Comparison of ENCODE assay signal across 17 mouse cellular contexts in genomic region chr9:35307461-35307860, GRCm38 (mm10). TPM values are rescaled to one million over a fixed set of nuclear protein-coding genes. Genes with fewer than 3 reads are reported as not detected.
DNase-seq lines count a peak whose midpoint lies in the region; ATAC-seq and TF ChIP-seq lines count a peak whose summit lies in the region.
"Had no signal": no experiment of that assay in that cellular context is flagged by ENCODE, and none has a peak within 500 bp of the region (broad histone marks: within the 10 kb centered on the region; RNA-seq: fewer than 3 reads in every experiment).

No protein-coding gene starts in this region.

- DNase-seq in limb, embryonic 11.5 days (ENCODE audit: low spot score) = peak; percentile 38
- DNase-seq in limb, embryonic 10.5 days (ENCODE audit: low spot score) = no peak
- peak; percentile 62 to 85 for DNase-seq in cerebellum, adult 2 months
- peak; percentile 89 for DNase-seq in fibroblast of lung, adult 2 months (ENCODE audit: low read depth)
- DNase-seq in heart, postnatal 4 days = no peak
- no peak for DNase-seq in right cerebral cortex, postnatal 14 days
- DNase-seq: adrenal gland, postnatal 14 days; gastrocnemius, postnatal 25 days; liver; thymus, postnatal 4 days had no signal

- no peak for ATAC-seq in limb, embryonic 11.5 days (ENCODE audit: insufficient number of reproducible peaks, low FRiP score, low TSS enrichment, low read depth)
- no peak for ATAC-seq in limb, embryonic 15.5 days (ENCODE audit: insufficient number of reproducible peaks, low FRiP score, low TSS enrichment, low read depth)

- H3K27ac ChIP-seq in limb, embryonic 11.5 days (replicated peaks; ENCODE audit: low read depth, low read length) = no peak overlapping the region
- H3K27ac ChIP-seq in limb, embryonic 10.5 days = no peak overlapping the region
- no peak overlapping the region for H3K27ac ChIP-seq in cerebellum, adult 2 months (ENCODE audit: insufficient read depth, low read length)
- H3K27ac ChIP-seq in limb, embryonic 15.5 days = peak overlapping the region; percentile 39
- H3K27ac ChIP-seq: forebrain, embryonic 12.5 days; kidney, postnatal 0 days; lung, embryonic 15.5 days; midbrain, embryonic 12.5 days; neural tube, embryonic 12.5 days had no signal

- no peak overlapping the region for H3K4me3 ChIP-seq in limb, embryonic 11.5 days (ENCODE audit: low read depth, low read length)
- no peak overlapping the region for H3K4me3 ChIP-seq in limb, embryonic 10.5 days
- no peak overlapping the region for H3K4me3 ChIP-seq in cerebellum, adult 2 months (replicated peaks; ENCODE audit: insufficient read depth, low read depth, low read length)
- no peak overlapping the region for H3K4me3 ChIP-seq in limb, embryonic 15.5 days
- H3K4me3 ChIP-seq: forebrain, embryonic 12.5 days; lung, embryonic 15.5 days; midbrain, embryonic 12.5 days; neural tube, embryonic 12.5 days had no signal

- H3K27me3 ChIP-seq in limb, embryonic 11.5 days (ENCODE audit: control insufficient read depth, insufficient read depth, low read length) = no peaks in the 10 kb centered on the region
- 0 out of 2 replicates have a peak, but pooled peaks cover 5% of the 10 kb centered on the region for H3K27me3 ChIP-seq in limb, embryonic 10.5 days (ENCODE audit: low read depth, poor library complexity, severe bottlenecking)
- no peaks in the 10 kb centered on the region for H3K27me3 ChIP-seq in cerebellum, adult 2 months (ENCODE audit: control insufficient read depth, insufficient read depth, low read length)
- no peaks in the 10 kb centered on the region for H3K27me3 ChIP-seq in limb, embryonic 15.5 days
- H3K27me3 ChIP-seq: CH12.LX; lung, embryonic 15.5 days; midbrain, embryonic 12.5 days; neural tube, embryonic 12.5 days had no signal

- H3K36me3 ChIP-seq in limb, embryonic 11.5 days (ENCODE audit: control insufficient read depth, insufficient read depth, low read length) = no peaks in the 10 kb centered on the region
- H3K36me3 ChIP-seq in limb, embryonic 10.5 days = no peaks in the 10 kb centered on the region
- no peaks in the 10 kb centered on the region for H3K36me3 ChIP-seq in limb, embryonic 15.5 days
- H3K36me3 ChIP-seq: forebrain, embryonic 12.5 days; lung, embryonic 15.5 days; midbrain, embryonic 12.5 days; neural tube, embryonic 12.5 days had no signal

- H3K9ac ChIP-seq in limb, embryonic 11.5 days (ENCODE audit: low read length) = no peak overlapping the region
- no peak overlapping the region for H3K9ac ChIP-seq in limb, embryonic 15.5 days
- H3K9ac ChIP-seq: forebrain, embryonic 12.5 days; lung, embryonic 15.5 days; midbrain, embryonic 12.5 days; neural tube, embryonic 12.5 days had no signal

- TF ChIP-seq POLR2A in cerebellum, adult 2 months (IDR thresholded peaks at IDR 0.05; ENCODE audit: borderline replicate concordance, insufficient read depth, low read length) = no peak

- no peaks in the 10 kb centered on the region; the same call in 1 of the 2 replicates for H3K4me1 ChIP-seq in limb, embryonic 11.5 days (ENCODE audit: control insufficient read depth, insufficient read depth, low read length)
- peaks cover 22% of the 10 kb centered on the region for H3K4me1 ChIP-seq in limb, embryonic 10.5 days
- H3K4me1 ChIP-seq in cerebellum, adult 2 months (ENCODE audit: control insufficient read depth, insufficient read depth, low read length) = peaks cover 7% of the 10 kb centered on the region; the same call in 1 of the 2 replicates
- H3K4me1 ChIP-seq in limb, embryonic 15.5 days = peaks cover 30% of the 10 kb centered on the region
- H3K4me1 ChIP-seq: forebrain, embryonic 12.5 days; lung, embryonic 15.5 days; midbrain, embryonic 12.5 days; neural tube, embryonic 12.5 days had no signal

- WGBS in limb, embryonic 11.5 days = 31% methylated on average over 7 of the region's 7 CpGs
- WGBS in limb, embryonic 10.5 days = 47% methylated on average over 7 of the region's 7 CpGs
- WGBS in cerebellum, adult 2 months = 12% methylated on average over 7 of the region's 7 CpGs
- WGBS in limb, embryonic 15.5 days = 24% methylated on average over 7 of the region's 7 CpGs

- H3K9me3 ChIP-seq in limb, embryonic 11.5 days (ENCODE audit: control insufficient read depth, low read length) = no peaks in the 10 kb centered on the region
- H3K9me3 ChIP-seq in limb, embryonic 10.5 days (replicated peaks) = no peaks in the 10 kb centered on the region
- H3K9me3 ChIP-seq in limb, embryonic 15.5 days = no peaks in the 10 kb centered on the region
- H3K9me3 ChIP-seq: forebrain, embryonic 12.5 days; lung, embryonic 15.5 days; midbrain, embryonic 12.5 days; neural tube, embryonic 12.5 days had no signal

- H3K4me2 ChIP-seq in limb, embryonic 11.5 days (ENCODE audit: low read depth, severe bottlenecking) = no peak overlapping the region
- no peak overlapping the region for H3K4me2 ChIP-seq in limb, embryonic 15.5 days
- H3K4me2 ChIP-seq: forebrain, embryonic 12.5 days; lung, embryonic 15.5 days; midbrain, embryonic 12.5 days; neural tube, embryonic 12.5 days had no signal

- no peak for TF ChIP-seq CTCF in cerebellum, adult 2 months (IDR thresholded peaks at IDR 0.05; ENCODE audit: borderline replicate concordance, insufficient read depth, low read depth, low read length)

RNA-seq across cellular contexts. Expression of gene Rpusd4, which starts 39.8 kb away (rescaled TPM):
- polyA plus RNA-seq in limb, embryonic 11.5 days (2014; fragmentation: Nextera tagmentation; extraction: Ambion mirVana) = 37.4 and 38.5 TPM in 2 replicates
- 35.6 and 36.8 TPM in 2 replicates for polyA plus RNA-seq in limb, embryonic 10.5 days (2016; fragmentation: Nextera tagmentation; extraction: Ambion mirVana)
- 11.2 and 11.7 TPM in 2 replicates for polyA plus RNA-seq in cerebellum, adult 2 months (2012; rRNA removed)
- 24.1 and 26.0 TPM in 2 replicates for polyA plus RNA-seq in limb, embryonic 15.5 days (2015; fragmentation: Nextera tagmentation; extraction: Ambion mirVana)
- 1 to 10 TPM; 9.6 to 9.9 TPM for total RNA-seq in heart, postnatal 4 days (2021)

RNA-seq across cellular contexts. Expression of gene Fam118b, which starts 39.9 kb away (rescaled TPM):
- polyA plus RNA-seq in limb, embryonic 11.5 days (2014; fragmentation: Nextera tagmentation; extraction: Ambion mirVana) = 63.0 and 64.9 TPM in 2 replicates
- polyA plus RNA-seq in limb, embryonic 10.5 days (2016; fragmentation: Nextera tagmentation; extraction: Ambion mirVana) = 62.6 and 66.7 TPM in 2 replicates
- 23.3 and 23.4 TPM in 2 replicates for polyA plus RNA-seq in cerebellum, adult 2 months (2012; rRNA removed)
- 38.5 and 38.9 TPM in 2 replicates for polyA plus RNA-seq in limb, embryonic 15.5 days (2015; fragmentation: Nextera tagmentation; extraction: Ambion mirVana)
- 10 to 100 TPM; 16.6 to 18.0 TPM for total RNA-seq in heart, postnatal 4 days (2021)

Comparison
In these comparisons a context has a peak if more than half of its experiments do, and no peak if none do; other contexts are left out.
1. DNase-seq: peak in limb, embryonic 11.5 days (single experiment), cerebellum, adult 2 months (2 of 2) and fibroblast of lung, adult 2 months (single experiment); none in limb, embryonic 10.5 days (single experiment), heart, postnatal 4 days (single experiment) and right cerebral cortex, postnatal 14 days (single experiment).